Mouse (Mus musculus): ENCODE results near the gene Prkcz. TPM values are rescaled to one million over a fixed set of nuclear protein-coding genes. Genes with fewer than 3 reads are reported as not detected.

The Prkcz gene
- total and polyA plus RNA-seq, 3 experiments = 0.16 to 11.8 (median 1.6) TPM

DNA sequence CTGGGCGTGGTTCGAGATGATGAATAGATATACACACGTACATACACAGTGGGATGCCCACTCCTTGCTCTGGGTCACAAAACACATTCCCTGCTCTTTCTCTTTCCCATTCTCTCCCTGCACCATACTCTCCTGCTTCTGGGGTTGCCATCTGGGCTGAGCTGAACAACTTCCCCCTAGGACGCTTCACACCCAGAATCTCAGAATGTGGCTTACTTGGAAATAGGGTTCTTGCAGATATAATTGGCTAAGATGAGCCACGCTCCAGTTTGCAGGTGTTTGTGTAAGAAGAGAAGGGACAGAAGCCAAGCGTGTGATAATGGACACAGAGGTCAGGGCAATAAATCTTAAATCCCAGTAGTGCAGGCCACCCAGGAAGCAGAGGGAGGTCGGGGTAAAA lies 20.8 kb upstream of the Prkcz start:
- no peak for TF ChIP-seq TBP (conservative IDR thresholded peaks at IDR 0.05; ENCODE audit: low read depth, low read length)
- no peak for TF ChIP-seq TCF12 (IDR thresholded peaks at IDR 0.05; ENCODE audit: low read depth, low read length)
- TF ChIP-seq MYC (IDR thresholded peaks at IDR 0.05; ENCODE audit: low read depth, low read length) = no peak
- TF ChIP-seq ZKSCAN1 (IDR thresholded peaks at IDR 0.05; ENCODE audit: borderline replicate concordance, low read depth, low read length) = no peak
- no peak for TF ChIP-seq USF2 (conservative IDR thresholded peaks at IDR 0.05; ENCODE audit: low read depth, low read length)
- TF ChIP-seq CHD2 (IDR thresholded peaks at IDR 0.05; ENCODE audit: low read length) = no peak
- no peak for TF ChIP-seq UBTF (IDR thresholded peaks at IDR 0.05; ENCODE audit: low read depth, low read length)
- TF ChIP-seq BHLHE40 (IDR thresholded peaks at IDR 0.05; ENCODE audit: low read depth, low read length) = no peak
- no peak for TF ChIP-seq PAX5 (IDR thresholded peaks at IDR 0.05; ENCODE audit: low read length)
- TF ChIP-seq EP300 (IDR thresholded peaks at IDR 0.05; ENCODE audit: low read length) = no peak
- TF ChIP-seq ELF1 (IDR thresholded peaks at IDR 0.05; ENCODE audit: low read depth, low read length) = no peak
- TF ChIP-seq RCOR1 (conservative IDR thresholded peaks at IDR 0.05; ENCODE audit: low read depth, low read length) = no peak
- no peak for TF ChIP-seq ZC3H11A (IDR thresholded peaks at IDR 0.05; ENCODE audit: low read depth, low read length)
- no peak for TF ChIP-seq USF1 (IDR thresholded peaks at IDR 0.05; ENCODE audit: low read depth, low read length)
- no peak for TF ChIP-seq MAFK (IDR thresholded peaks at IDR 0.05; ENCODE audit: insufficient replicate concordance, low read length)
- no peak for TF ChIP-seq MEF2A (IDR thresholded peaks at IDR 0.05; ENCODE audit: borderline replicate concordance, low read depth, low read length)
- Histone ChIP-seq H3K4me3 (replicated peaks in 1 of 3; ENCODE audit: low read depth in 2 of 3, low read length in 2 of 3, poor library complexity in 1 of 3) (no peak overlapping the region), H3K27ac (ENCODE audit: insufficient read depth, low read depth) (no peak overlapping the region), H3K4me1 (ENCODE audit: control insufficient read depth in 1 of 2, insufficient read depth in 2 of 2) (no peaks in the 10 kb centered on the region), H3K27me3 (replicated peaks) (peaks cover 89% of the 10 kb centered on the region), H3K9ac (ENCODE audit: insufficient read depth, low read depth) (no peak overlapping the region), H3K9me3 (replicated peaks; ENCODE audit: low read length) (peaks cover 5% of the 10 kb centered on the region), H3K36me3 (replicated peaks in 1 of 2; ENCODE audit: control insufficient read depth in 1 of 2, insufficient read depth in 1 of 2, low read length in 1 of 2) (no peaks in the 10 kb centered on the region), H3K4me2 (ENCODE audit: insufficient read depth, low read depth, poor library complexity, severe bottlenecking) (no peak overlapping the region), H3K79me2 (replicated peaks; ENCODE audit: control insufficient read depth, extremely low read depth, insufficient read depth, poor library complexity, severe bottlenecking) (no peaks in the 10 kb centered on the region)
- no peak for DNase-seq (ENCODE audit: extremely low read depth)
- dilution Hi-C loops (cut with MboI; ENCODE audit: extremely low pct_ligation_motif_present, extremely low pct_unique_long_range_greater_than_20kb, low sequenced_read_pairs) = no loop called here
- in situ Hi-C loops (cut with MboI; ENCODE audit: low pct_ligation_motif_present, low pct_unique_long_range_greater_than_20kb, low sequenced_read_pairs) = no loop called here

DNA sequence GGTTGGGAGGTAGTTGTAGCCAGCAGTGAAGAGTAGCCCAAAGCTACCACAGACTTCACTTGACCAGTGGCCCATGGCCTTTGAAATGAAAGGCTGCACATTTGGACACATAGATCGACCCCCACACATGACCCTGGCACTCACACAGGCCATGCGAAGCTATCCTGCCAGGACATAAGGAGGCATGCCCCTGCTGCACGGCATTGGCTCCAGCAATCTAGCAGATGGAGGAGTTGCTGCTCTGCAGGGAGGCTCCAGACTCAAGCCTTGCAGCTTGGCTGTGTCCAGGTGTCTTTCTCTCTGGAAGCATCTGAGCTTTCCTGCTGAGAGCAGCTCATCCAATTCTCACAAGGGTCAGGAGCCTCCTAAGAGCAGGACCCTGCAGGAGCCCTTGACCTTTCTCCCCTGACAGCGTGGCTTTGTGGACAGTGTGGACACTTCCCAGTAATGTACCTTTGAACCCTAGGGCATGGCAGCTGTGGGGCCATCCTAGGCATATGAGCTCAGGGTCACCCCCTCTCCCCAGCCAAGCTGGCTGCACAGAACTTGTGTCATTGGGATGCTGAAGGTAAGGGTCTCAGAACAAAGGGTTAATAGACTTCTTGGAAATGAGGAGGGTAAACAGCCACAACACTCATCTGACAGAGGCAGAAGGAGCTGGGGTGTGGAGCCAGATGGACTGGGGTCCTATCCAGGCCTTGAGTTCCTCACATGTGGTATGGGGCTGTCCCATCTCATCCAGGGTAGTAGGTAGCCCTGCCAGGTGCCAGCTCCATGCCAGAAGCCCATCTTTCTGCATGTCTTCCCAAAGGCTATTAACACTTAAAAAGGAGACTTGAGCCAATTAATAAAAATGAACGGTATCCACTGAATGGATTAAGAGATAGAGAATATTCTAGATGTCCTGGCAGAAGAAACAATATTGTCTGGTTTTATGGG lies 10.9 kb upstream of the Prkcz start:
- DNase-seq (ENCODE audit: extremely low read depth) = no peak
- no peak for TF ChIP-seq MAZ (IDR thresholded peaks at IDR 0.05; ENCODE audit: low read depth, low read length)
- no peak for TF ChIP-seq IRF4 (IDR thresholded peaks at IDR 0.05; ENCODE audit: low read depth, low read length)
- TF ChIP-seq BHLHE40 (IDR thresholded peaks at IDR 0.05; ENCODE audit: low read depth, low read length) = no peak
- no peak for TF ChIP-seq POLR2AphosphoS2 (IDR thresholded peaks at IDR 0.05; ENCODE audit: low read depth, low read length)
- no peak for TF ChIP-seq GABPA (IDR thresholded peaks at IDR 0.05; ENCODE audit: insufficient replicate concordance, low read depth, low read length)
- TF ChIP-seq RAD21 (IDR thresholded peaks at IDR 0.05; ENCODE audit: low read depth, low read length) = no peak
- TF ChIP-seq PAX5 (IDR thresholded peaks at IDR 0.05; ENCODE audit: low read length) = no peak
- no peak for TF ChIP-seq UBTF (IDR thresholded peaks at IDR 0.05; ENCODE audit: low read depth, low read length)
- TF ChIP-seq ELF1 (IDR thresholded peaks at IDR 0.05; ENCODE audit: low read depth, low read length) = no peak
- TF ChIP-seq MYC (IDR thresholded peaks at IDR 0.05; ENCODE audit: low read depth, low read length) = no peak
- no peak for TF ChIP-seq RCOR1 (conservative IDR thresholded peaks at IDR 0.05; ENCODE audit: low read depth, low read length)
- TF ChIP-seq E2F4 (IDR thresholded peaks at IDR 0.05; ENCODE audit: insufficient replicate concordance, low read depth, low read length) = no peak
- dilution Hi-C loops (cut with MboI; ENCODE audit: extremely low pct_ligation_motif_present, extremely low pct_unique_long_range_greater_than_20kb, low sequenced_read_pairs) = no loop called here
- Histone ChIP-seq H3K9ac (ENCODE audit: insufficient read depth, low read depth) (no peak overlapping the region), H3K9me3 (replicated peaks; ENCODE audit: low read length) (no peaks in the 10 kb centered on the region), H3K27me3 (replicated peaks) (peaks cover 56% of the 10 kb centered on the region), H3K79me2 (replicated peaks; ENCODE audit: control insufficient read depth, extremely low read depth, insufficient read depth, poor library complexity, severe bottlenecking) (no peaks in the 10 kb centered on the region), H3K4me1 (ENCODE audit: control insufficient read depth in 1 of 2, insufficient read depth in 2 of 2) (peaks cover 9 to 13% of the 10 kb centered on the region in 2 experiments), H3K4me3 (replicated peaks in 1 of 3; ENCODE audit: low read depth in 2 of 3, low read length in 2 of 3, poor library complexity in 1 of 3) (no peak overlapping the region), H3K36me3 (replicated peaks in 1 of 2; ENCODE audit: control insufficient read depth in 1 of 2, insufficient read depth in 1 of 2, low read length in 1 of 2) (no peaks in the 10 kb centered on the region), H3K4me2 (ENCODE audit: insufficient read depth, low read depth, poor library complexity, severe bottlenecking) (no peak overlapping the region), H3K27ac (ENCODE audit: insufficient read depth, low read depth) (no peak overlapping the region)
- in situ Hi-C loops (cut with MboI; ENCODE audit: low pct_ligation_motif_present, low pct_unique_long_range_greater_than_20kb, low sequenced_read_pairs) = no loop called here
